Mouse (Mus musculus): ENCODE data around the gene Vsir.

The Vsir gene

DNA sequence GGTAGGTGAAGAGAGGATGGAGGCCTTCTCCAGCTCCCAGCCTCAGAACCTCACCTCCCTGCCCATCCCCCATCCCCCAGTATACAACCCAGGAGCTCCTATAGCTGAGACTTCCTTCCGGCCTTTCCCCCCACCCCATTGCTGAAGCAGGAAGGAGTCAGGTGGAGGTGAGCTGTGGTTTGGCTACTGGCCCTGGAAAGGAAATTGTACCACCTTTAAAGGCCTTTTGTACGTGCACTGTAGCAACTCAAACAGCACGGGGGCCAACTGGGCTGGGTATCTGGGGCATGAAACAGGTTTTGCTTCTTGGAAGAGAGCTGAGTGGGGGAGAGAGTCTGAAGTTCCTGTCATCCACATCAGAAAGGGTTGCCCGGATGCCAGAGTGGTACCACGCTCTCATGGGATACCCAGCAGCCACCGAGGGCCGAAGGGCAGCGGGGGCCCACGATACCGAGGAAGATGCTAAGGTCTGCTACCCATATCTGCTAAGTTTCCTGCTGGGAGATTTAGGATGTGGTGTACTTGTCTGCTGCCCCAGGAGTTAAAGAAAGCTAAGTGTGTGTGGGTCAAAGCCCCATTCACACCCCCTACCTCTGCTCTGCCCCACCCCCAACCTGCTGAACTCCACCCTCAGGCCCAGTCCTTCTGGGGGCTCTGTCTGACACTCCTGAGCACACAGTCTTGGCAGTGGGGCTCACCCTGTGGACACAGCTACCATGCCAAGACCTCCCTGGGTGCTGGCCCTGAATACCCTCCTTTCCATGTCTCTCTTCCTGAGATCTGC is 34.7 kb downstream of the Vsir start:
- no peak for DNase-seq (ENCODE audit: low spot score)

DNA sequence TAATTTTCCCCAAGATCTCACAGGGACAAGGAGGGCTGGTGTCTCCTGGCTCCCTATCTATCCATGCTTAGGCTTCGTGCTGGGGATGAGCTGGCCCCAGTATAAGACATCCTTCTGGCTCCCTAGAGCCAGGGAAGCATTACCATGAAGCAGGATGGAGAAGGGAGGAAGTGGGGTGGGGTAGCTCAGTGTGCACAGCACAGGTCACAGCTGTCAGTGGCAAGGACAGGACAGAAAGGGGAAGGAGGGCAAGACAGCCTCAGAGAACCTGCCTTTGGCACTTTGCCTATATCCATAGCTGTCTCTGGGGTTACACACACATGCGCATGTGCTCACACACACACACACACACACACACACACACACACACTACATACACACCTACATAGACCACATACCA is 41.7 kb downstream of the Vsir start:
- DNase-seq (ENCODE audit: low spot score) = no peak

- no peak for DNase-seq (ENCODE audit: low spot score)
These were observed 42.8 kb downstream of the Vsir start for GRCm38 (mm10) chr10:60389447-60389865.

DNA sequence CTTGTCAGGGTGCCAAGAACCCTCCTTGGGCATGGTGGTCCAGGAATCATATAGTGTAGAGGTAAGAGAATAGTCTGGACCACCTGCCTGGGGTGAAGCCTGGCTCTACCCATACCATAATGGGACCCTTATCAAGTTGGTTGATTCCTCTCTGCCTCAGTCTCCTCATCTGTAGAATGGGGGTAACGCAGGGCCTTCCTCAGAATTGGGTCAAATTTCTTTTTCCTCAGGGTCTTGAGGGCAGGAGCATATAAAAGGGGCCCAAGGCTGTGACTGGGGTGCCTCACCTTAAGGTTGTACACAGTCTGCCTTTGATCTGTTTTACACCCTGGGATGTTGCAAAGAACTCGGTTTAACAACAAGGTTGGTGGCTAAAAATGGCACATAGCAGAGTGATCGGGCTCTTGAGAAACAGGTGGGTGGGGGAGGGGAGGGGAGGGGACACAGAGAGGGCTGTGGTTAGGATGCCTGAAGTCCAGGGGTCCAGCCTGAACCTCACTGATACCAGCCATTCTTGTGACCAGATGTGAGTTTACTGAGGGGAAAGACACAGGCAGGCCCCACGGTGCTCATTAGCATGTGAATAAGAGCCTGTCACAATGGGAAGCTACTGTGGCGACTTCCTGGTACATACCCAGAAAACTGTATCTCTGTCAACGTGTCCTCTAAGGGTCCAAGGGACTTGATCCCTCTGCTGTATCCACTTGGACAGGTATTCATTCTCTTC is 43.7 kb downstream of the Vsir start:
- no peak for DNase-seq (ENCODE audit: low spot score)

DNA sequence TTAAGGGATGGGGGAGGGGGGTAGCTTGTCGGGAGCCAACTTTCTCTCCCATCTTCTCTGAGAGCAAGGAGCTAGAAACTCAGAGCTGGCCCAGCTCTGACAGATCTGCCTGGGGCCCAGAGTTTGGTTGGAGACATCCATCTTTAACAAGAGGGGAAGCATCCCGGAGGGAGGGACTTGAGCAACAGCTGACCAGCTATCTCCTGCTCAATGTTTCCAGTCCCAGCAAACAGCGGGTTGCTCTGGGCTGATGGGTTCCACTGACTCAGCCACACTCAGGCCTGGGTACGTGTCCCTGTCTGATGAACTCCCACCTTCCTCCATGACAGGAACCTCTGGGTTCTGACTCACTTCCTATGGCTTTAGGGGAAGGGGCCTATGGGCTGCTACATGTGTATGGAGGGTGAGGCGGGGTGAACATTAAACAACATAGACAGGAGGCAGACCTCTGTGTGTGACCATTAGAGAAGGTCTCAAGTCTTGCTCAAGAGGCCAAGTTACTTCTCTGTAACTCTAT is 44.3 kb downstream of the Vsir start:
- no peak for DNase-seq (ENCODE audit: low spot score)

DNA sequence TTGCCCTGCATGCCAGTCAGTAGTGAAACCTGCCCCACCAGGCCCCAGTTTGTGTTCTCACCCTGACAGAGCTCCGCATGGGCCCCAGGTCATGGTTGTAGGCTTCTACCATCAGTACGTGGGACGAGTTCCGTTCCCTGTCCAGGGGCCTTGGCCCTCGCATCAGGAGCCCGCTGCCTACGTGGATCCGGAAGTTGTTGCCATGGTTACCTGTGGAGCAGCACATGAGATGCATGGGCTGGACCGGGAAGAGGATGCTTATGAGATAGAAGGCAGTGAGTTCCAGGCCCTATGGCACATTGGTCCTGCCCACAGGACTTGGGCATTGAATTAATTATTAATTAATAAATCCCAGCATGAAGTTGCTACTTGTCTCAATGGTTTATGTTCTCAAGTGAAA is 45.0 kb downstream of the Vsir start:
- no peak for DNase-seq (ENCODE audit: low spot score)

DNA sequence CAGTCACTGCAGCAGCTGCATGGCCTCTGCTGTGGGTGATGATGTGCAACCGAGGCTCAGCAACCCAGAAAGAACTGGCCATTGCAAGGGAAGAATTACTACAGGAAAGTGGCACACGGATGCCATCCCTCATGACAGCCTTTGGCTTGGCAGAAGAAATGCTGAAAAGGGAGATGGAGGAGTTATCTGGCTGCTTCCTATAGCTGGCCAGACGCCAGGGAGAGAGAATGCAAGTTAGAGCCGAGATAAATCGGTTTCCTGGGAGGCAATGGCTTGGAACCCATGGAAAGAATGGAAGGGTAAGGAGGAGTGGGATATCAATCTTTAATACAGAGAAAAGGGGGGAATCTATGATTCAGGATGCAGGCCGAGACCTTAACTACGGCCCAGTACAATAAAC is 48.3 kb downstream of the Vsir start:
- DNase-seq (ENCODE audit: low spot score) = no peak

GRCm38 (mm10) chr10:60395605-60396004 is 49.0 kb downstream of the Vsir start:
- no peak for DNase-seq (ENCODE audit: low spot score)

DNA sequence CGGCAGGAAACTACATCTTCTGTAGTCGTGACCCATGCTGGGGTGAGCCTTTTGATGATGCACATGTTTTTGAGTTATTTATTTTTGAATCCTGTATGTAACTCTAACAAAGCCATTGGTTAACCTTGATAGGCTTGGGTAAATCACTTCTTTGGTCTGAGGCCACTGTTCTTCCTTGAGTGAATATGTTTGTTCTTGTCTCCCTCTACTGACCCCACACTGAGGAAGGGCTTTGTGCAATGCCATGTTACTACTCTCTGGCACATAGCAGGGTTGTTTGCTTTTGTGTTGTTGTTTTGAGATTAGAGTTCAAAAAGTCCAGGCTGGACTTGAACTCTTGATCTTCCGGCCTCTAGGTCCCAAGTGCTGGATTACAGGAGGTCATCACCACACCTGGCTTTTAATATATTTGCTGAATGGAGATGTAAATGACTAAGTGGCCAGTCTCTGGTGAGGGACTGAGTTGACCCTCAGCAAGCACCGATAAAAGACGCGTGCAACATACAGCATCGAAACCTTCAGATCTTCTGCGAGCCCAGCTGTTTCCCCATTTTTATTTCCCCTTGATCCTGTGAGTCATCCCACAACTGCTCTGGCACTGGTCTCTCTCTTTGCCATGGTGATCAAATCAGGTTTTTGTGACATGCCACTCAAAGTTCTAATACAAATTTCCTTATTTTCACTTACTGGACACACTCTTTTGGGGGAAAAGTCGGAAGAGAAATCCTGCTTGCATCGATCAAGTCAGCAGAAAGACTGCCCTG is 51.6 kb downstream of the Vsir start:
- DNase-seq (ENCODE audit: low spot score) = no peak

DNA sequence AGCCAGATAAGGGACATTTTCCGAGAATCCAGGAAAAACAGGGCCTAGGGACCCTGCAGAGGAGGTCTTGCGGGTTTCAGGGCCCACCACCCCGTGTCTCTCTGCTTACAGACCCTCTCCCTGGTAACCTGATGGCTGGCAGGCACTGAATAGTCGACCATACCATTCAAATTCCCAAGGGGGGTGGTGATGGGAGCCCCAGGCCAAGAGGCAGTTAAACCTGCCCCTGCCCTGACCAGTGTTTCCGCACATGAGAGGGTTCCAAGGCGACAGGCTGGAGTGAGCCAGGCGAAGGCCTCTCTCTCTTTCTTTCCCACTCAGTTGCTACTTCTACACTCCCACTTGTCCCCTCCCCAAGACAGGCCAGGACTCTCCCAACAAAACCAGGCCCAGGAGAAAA is 52.8 kb downstream of the Vsir start, which contains the start of gene Gm17455:
TSS of gene Gm17455 (plus strand) at position 278 of the 400 bp plus-strand sequence.
- DNase-seq (ENCODE audit: low spot score) = no peak

DNA sequence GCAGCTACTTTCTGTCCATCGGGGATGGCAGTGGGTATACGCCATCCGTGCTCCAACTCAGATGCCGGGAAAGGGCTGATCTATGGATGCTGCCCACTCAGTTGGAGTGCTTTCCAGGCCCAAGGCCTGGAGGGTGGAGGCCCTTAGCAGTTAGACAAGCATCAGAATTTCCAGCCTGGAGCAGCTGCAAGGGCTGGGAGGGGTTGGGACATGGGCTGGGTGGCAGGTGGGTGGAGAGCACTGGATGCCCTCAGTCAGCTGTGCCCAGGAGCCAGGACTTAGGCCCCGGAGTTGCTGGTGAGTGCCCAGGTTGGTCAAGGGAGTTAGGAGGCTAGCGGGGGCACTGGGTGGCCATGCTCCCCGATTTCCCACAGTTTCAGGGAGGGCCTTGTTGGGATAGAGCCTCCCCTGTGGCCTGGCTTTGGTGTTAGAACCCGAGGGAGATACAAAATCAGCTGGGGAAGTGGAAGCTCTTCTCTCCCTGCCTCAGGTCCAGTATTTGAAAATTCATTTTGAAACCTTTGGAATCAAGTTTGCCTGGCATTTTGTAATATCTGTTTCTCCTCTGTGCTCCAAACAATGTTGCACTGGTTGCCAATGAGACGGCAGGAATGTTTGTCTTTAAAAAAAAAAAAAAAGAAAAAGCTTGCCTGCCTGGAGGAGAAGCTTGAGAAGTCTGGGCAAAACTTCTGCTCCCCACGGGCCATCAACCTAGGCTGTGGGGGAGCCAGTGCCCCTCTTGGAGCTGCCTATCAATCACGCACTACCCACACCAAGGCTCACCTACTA is 54.0 kb downstream of the Vsir start:
- no peak for DNase-seq (ENCODE audit: low spot score)

DNA sequence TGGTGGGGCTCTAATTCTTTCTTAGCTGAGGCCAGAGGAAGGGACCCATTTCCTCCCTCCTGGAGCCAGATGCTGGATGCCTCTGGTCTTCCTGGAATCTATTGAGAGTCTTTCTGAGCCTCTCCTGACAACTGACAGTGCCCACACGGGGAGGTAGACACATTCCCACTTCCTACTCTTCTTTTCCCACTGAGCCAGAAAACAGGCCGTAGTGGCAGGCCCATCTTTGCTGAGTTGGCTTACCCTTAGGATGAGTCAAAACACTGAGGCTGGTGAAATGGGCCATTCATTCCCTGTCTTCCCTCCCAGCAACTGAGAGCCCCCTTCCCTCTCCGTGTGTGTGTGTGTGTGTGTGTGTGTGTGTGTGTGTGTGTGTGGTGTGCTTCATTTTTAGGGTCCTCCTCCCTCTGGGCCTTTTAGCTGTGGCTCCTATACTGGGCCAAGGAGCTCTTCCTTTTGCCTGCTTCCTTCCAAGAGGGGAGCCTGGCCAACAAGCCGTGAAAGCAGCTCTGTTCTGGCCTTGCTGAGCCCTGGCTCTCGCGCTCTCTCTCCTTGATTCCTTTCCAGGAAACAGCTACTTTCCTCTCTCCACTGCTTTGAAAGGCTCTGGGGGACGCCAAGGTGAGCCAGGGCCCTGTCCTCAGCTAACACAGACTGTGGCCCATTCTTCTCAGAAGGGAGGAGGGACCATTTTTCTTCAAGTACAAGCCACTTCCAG is 59.0 kb downstream of the Vsir start:
- DNase-seq (ENCODE audit: low spot score) = no peak

GRCm38 (mm10) chr10:60407831-60408230 is 61.2 kb downstream of the Vsir start:
- peak; percentile 43 for DNase-seq (ENCODE audit: low spot score)

GRCm38 (mm10) chr10:60411794-60412193 is 65.1 kb downstream of the Vsir start:
- DNase-seq (ENCODE audit: low spot score) = no peak

DNA sequence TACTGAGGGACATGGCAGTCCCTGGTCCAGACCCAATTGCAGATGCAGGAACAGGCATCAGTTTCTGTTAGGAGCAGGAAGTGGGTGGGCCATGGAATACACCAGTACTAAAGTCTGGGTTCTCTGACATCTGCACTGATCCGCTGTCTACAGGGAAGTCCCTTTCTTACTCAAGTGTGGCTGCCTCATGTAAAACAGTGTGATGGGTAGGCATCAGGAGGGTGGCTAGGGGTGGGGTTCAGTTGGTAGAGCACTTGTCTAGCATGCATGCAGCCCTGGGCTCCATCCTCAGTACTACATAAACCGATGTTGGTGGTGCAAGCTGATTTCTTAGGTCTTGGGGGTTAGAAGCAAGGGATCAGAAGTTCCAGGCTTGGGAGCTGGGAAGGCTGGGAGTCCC is 67.1 kb downstream of the Vsir start:
- DNase-seq (ENCODE audit: low spot score) = no peak

GRCm38 (mm10) chr10:60417041-60417440 is 70.4 kb downstream of the Vsir start:
- no peak for DNase-seq (ENCODE audit: low spot score)

GRCm38 (mm10) chr10:60418137-60418536 is 71.5 kb downstream of the Vsir start:
- DNase-seq (ENCODE audit: low spot score) = peak; percentile 32

DNA sequence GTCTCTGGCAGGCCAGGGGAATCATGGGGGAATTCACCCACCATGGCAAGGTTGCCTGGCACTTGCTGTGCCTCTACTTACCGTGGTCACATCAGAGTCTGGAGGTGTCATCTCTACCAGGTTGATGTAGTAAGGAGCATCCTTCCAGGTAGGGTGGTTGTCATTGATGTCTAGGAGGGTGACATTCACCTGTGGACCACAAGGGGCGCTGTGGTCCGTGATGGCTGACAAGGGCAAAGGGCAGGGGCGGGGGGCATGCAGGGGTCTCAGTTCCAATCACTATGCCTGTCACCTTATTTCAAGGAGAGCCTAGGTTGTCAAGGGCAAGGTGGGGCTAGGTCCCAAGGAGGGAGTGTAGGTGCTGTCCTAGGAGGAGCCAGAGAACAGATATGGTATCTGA is 73.0 kb downstream of the Vsir start:
- peak; percentile 15 for DNase-seq (ENCODE audit: low spot score)

Data from c-Kit-positive CD71-positive TER-119-positive erythroid progenitor cells, embryonic 14.5 days (primary cell).